Mouse (Mus musculus) monocyte, adult 2 months (primary cell): ENCODE measurements around the gene Poc5.

Source experiments
- DNase-seq, 2 experiments: peaks; one replicate each; pipeline ENCODE4 v3.0.0; 2022; ENCODE audit warnings: low spot score in 2 of 2, low read depth in 1 of 2

The Poc5 gene

GRCm38 (mm10) chr13:96431595-96432156 is 43.6 kb downstream of the Poc5 start:
- DNase-seq: peak; percentile 6 to 62

DNA sequence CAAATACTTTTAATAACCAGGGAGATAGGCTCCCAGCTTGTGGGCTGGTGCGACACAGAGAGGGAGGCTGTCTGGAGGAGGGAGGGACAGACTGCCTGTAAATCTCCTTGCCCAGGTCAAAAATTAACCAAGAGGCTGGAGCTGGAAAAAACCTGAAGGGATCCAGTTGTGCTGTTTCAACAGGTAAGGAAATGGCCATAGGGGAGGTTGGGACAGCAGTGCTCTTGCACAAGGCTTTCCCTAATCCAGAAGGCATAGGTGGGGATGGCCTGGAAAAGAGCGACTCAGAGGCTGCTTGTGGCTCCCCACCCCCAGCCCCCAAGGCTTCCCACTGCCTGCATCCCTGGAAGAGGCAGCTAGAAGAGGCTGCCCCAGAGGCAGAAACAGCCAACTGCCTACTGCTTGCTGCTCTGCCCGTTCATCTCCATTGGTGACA is 44.3 kb downstream of the Poc5 start:
- no peak for DNase-seq

DNA sequence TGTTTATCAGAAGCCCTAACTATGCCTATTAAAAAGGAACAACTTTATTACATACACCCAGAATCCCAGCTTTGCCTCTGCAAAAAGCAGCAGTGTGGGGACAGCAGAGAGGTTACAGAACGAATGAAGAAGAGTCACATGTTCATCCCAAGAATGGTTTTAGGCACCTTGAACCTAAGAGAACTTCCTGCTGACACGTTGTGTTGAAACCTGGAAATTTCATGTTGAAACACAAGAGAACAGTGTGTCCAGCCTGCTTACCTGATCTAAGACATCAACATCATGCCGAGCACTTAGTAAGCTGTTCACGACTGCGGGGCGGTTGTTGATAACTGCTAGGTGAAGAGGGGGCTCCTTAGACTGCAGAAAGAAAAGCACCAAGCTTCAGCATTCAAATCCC is 44.9 kb downstream of the Poc5 start:
- no peak for DNase-seq

GRCm38 (mm10) chr13:96433648-96434190 is 45.6 kb downstream of the Poc5 start:
- no peak for DNase-seq

- no peak for DNase-seq
Observed at GRCm38 (mm10) chr13:96434899-96435331, 46.8 kb downstream of the Poc5 start.

DNA sequence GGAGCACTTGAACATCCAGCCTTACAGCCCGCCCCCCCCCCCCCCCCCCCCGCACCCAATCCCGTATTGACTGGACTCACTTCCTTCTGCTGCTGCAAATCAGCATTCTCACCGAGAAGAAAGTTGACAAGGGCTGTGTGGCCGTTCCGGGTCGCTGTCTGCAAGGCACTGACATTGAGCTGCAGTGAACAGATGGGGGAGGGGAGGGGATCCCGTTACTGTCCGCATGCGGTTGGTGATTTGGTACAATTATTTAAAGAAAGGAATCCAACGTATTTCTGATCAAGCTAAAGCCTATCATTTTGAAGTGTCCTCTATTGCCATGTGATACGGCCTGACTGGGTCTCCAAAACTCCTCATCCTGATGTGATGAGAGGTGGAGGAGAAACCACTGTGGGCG is 47.7 kb downstream of the Poc5 start:
- no peak for DNase-seq

GRCm38 (mm10) chr13:96436921-96437320 is 48.8 kb downstream of the Poc5 start:
- DNase-seq: no peak

DNA sequence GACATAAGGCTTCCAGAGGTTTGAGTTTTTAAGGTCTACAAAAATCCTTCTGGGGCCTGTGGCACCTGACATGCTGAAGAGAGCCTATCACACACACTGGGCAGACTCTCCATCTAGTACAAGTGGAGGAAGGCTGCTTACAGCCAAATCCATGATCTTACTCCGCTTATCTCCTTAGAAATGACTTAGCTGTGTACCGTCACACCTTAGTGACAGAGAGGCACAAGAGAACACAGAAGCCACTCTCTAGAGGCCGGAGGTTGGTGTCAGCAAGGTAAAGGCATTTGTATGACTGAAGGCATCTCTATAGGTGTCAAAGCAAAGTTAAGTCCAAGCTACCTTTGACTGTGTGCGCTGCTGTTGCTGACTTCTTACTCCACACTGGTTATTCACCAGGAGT is 52.3 kb downstream of the Poc5 start:
- no peak for DNase-seq

GRCm38 (mm10) chr13:96450205-96450856 is 62.2 kb downstream of the Poc5 start:
- no peak for DNase-seq

GRCm38 (mm10) chr13:96450869-96451268 is 62.8 kb downstream of the Poc5 start:
- DNase-seq: no peak

GRCm38 (mm10) chr13:96451386-96452140 is 63.5 kb downstream of the Poc5 start:
- no peak for DNase-seq

GRCm38 (mm10) chr13:96452621-96453020 is 64.5 kb downstream of the Poc5 start:
- no peak for DNase-seq

GRCm38 (mm10) chr13:96454288-96454687 is 66.2 kb downstream of the Poc5 start:
- no peak for DNase-seq

GRCm38 (mm10) chr13:96457566-96457965 is 69.5 kb downstream of the Poc5 start:
- DNase-seq: no peak

- DNase-seq: no peak
Observed at GRCm38 (mm10) chr13:96458018-96458417, 69.9 kb downstream of the Poc5 start.

DNA sequence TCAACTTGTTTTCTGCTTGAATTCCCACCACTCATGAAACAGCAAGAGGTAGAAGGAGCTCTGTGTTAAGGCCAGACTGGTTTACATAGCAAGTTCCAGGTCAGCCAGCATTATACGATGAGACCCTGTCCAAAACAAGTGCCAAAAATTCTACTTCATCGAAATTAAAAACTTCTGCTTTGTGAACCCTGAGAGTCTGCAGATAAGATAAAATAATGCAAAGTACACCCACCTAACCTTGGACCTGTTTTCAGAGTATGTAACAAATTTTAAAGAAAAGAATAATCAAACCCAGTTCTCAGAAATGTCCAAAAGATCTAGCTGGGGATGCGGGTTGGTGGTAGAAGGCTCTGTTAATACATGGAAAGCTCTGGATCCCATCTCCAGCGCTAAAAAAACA is 70.5 kb downstream of the Poc5 start:
- DNase-seq: no peak

DNA sequence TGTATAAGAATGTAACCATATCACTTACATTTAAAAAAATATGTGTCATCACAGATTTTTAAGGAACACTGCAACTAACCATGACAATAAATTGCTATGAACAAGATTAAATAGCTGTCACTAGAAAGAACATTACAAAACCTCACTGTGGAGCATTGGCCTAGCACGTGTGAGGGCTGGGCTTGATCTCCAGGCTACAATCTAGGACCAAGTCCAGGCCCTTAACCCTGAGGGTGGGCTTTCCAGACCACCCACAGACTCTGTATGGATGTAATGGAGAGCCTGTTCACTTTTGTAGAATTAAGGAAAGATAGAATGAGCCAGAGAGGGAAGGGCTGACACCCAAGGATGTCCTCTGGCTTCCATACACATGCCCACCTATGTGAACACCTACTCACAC is 74.5 kb downstream of the Poc5 start:
- no peak for DNase-seq

DNA sequence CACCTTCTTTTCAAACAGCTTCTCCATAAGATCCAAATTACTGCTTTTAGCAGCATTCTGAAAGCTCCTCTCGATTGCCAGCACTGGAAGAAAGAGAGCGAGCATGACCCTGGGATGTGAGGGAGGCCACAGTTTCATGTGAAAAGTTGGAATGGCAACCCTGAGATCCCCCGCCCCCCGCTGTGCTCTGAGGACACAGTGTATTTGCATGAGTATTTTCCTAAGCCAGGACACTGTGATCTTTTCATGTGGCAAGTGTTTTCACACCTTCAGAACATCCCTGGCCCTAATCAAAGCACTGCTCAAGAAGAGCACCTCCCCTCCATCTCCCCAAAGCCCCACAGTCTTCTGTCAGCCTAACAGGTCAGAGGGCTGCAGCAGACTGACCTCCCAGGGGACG is 77.2 kb downstream of the Poc5 start:
- no peak for DNase-seq
